Mouse (Mus musculus) erythroblast, embryonic 14.5 days (primary cell): ENCODE results near the gene Lamp2. TPM values are rescaled to one million over a fixed set of nuclear protein-coding genes. Genes with fewer than 3 reads are reported as not detected.
"Not testable (repeated sequence)": the region's sequence is repeated elsewhere in the genome, so short reads cannot be mapped to it uniquely, and the experiment has no call there.

Source experiments
- H3K27me3 ChIP-seq: 2 replicates; pipeline ENCODE4 v1.6.1; 2012; ENCODE audit warnings: inconsistent platforms; ENCODE audit not compliant: control insufficient read depth
- H3K36me3 ChIP-seq: 2 replicates; pipeline ENCODE4 v1.6.1; 2012; ENCODE audit warnings: mild to moderate bottlenecking, inconsistent platforms; ENCODE audit not compliant: control insufficient read depth
- H3K4me1 ChIP-seq: 2 replicates; pipeline ENCODE4 v1.6.1; 2012; ENCODE audit warnings: inconsistent platforms; ENCODE audit not compliant: control insufficient read depth
- H3K4me3 ChIP-seq: replicated peaks from 2 replicates; pipeline ENCODE3; 2012; ENCODE audit warnings: moderate library complexity, mild to moderate bottlenecking, inconsistent platforms
- H3K9me3 ChIP-seq: 2 replicates; pipeline ENCODE4 v1.6.1; 2012; ENCODE audit warnings: low read length, inconsistent platforms, mixed read lengths; ENCODE audit not compliant: control insufficient read depth
- GATA1 ChIP-seq: IDR thresholded peaks from 2 replicates; pipeline ENCODE4 v1.6.1; 2012; ENCODE audit warnings: low read length, inconsistent platforms, mixed read lengths
- TAL1 ChIP-seq: IDR thresholded peaks from 3 replicates; pipeline ENCODE4 v1.6.1; 2012; ENCODE audit warnings: low read length, inconsistent platforms, mixed read lengths
- polyA plus RNA-seq: library from polyadenylated mRNA; stranded (reverse); fragments of >175 nt; gene quantifications from 2 replicates; pipeline ENCODE4 v1.2.3, GENCODE M21; 2012

The Lamp2 gene
- polyA plus RNA-seq, 1 experiment: 0.18 TPM

DNA sequence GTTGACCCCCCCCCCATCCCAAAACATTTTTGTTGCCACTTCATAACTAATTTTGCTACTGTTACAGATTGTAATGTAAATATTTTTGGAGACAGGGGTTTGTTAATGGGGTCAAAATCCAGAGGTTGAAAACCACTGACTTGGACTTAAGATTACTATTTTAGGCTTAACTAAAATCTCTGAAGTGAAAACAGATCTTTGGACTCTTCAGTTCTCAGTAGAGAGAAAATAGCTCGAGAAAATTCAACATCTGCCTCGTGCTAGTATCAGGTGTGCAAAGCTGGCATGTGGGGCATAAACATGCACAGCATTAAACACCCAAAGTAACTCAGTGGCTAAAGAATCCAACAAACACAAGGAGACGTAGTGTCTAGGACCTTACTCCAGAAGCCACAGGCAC lies 55.6 kb downstream of the Lamp2 start:
- no peaks in the 10 kb centered on the region for H3K4me1 ChIP-seq
- TF ChIP-seq GATA1 (no peak), TAL1 (no peak)
- no peak overlapping the region for H3K4me3 ChIP-seq
- H3K36me3 ChIP-seq: no peaks in the 10 kb centered on the region
- no peaks in the 10 kb centered on the region for H3K27me3 ChIP-seq
- no peaks in the 10 kb centered on the region for H3K9me3 ChIP-seq

DNA sequence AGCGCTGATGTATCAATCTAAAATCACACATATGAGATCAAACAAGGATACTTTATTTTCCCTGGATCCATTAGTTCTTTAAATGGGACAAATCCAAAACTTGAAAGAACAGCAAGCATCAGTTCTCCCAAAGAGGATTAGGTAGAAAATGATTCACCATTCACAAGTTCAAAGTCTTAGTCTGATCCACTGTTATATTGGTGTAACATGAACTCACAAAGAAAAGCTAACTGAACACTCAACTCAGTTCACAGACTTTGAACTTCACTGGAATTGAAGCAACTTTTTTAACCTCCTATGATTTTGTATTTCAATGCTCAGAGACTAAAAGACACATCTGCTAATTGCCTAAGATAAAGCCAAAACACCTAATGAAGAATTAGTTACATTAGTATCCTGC lies 56.6 kb downstream of the Lamp2 start:
- no peaks in the 10 kb centered on the region for H3K36me3 ChIP-seq
- no peak for TF ChIP-seq GATA1
- TF ChIP-seq TAL1: no peak
- no peaks in the 10 kb centered on the region for H3K9me3 ChIP-seq
- no peaks in the 10 kb centered on the region for H3K27me3 ChIP-seq
- H3K4me3 ChIP-seq: no peak overlapping the region
- H3K4me1 ChIP-seq: no peaks in the 10 kb centered on the region

DNA sequence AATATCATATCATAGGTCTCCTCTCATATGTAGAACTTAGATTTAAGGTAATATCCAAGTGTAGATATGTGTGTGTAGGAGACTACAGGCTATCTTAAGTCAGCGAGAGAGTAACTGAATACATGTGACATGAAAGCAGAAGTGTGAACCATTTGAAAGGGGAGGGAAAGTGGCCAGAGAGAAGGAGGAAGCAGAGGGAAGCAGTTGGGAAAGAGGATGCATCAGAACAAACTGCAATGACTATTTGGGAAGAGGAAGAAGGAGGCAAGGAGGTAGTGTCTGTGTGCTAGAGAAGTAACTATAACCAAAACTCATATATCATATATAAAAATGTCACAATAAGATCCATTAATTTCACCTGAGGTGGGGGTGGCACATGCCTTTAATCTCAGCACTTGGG lies 83.1 kb downstream of the Lamp2 start:
- not testable (repeated sequence) for H3K36me3 ChIP-seq, H3K4me1 ChIP-seq, H3K4me3 ChIP-seq, H3K27me3 ChIP-seq, H3K9me3 ChIP-seq

DNA sequence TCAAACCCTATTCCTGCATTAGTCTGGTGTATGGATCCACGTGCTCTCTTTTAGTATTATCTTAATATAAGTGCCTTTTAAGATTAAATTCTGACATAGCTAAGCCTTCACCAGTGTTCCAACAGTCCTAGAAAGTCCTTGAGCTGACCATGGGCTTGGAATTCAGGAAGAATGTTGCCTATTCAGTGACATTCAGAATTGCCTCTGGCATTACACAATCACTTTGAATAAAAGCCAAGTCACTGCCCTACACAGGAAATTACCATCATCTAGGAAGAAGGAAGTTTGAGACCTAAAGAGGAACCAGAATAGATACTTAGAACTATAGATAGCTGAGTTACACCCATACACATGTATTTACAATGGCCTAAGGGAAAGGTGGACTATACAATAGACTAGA lies 91.6 kb downstream of the Lamp2 start:
- H3K36me3 ChIP-seq, H3K4me3 ChIP-seq, H3K27me3 ChIP-seq, H3K4me1 ChIP-seq, H3K9me3 ChIP-seq: not testable (repeated sequence)

DNA sequence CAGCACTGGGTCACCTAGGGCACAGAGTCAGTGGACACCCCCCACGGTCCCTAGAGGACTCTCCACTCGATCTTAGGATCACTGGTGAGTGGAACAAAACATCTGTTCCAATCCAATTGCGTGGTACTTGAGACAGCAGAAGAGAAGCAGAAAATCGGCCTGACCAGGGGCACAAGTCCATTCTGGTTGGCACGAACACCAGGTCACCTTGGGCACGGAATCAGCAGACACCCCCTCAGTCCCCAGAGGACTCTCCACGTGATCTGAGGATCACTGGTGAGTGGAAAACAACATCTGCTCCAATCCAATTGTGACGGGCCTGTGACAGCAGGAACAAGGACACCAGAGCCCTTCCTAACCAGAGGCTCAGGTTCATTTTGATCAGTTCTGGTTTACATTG lies 94.2 kb downstream of the Lamp2 start:
- no peaks in the 10 kb centered on the region for H3K27me3 ChIP-seq
- TF ChIP-seq TAL1 (no peak), GATA1 (no peak)
- H3K4me3 ChIP-seq: no peak overlapping the region
- no peaks in the 10 kb centered on the region for H3K4me1 ChIP-seq
- H3K9me3 ChIP-seq: no peaks in the 10 kb centered on the region
- no peaks in the 10 kb centered on the region for H3K36me3 ChIP-seq

Other genes with a start within 250 kb of the Lamp2 start
- gene Tmem255a, start 204.0 kb downstream of the Lamp2 start, polyA plus RNA-seq: not detected in 2 replicates
- gene Atp1b4, start 140.3 kb downstream of the Lamp2 start, polyA plus RNA-seq: not detected in 2 replicates
- gene Cul4b, start 119.7 kb upstream of the Lamp2 start, polyA plus RNA-seq: 0.16 and 0.18 TPM in 2 replicates
- 0.11 TPM in 1 of 2 replicates, not detected in the other for gene Mcts1, start 144.1 kb upstream of the Lamp2 start, polyA plus RNA-seq
- gene C1galt1c1, start 178.6 kb upstream of the Lamp2 start, polyA plus RNA-seq: 0.05 TPM in 1 of 2 replicates, not detected in the other